Mouse (Mus musculus): ENCODE data around the gene Ppp1r12a.

GRCm38 (mm10) chr10:108298261-108298660 lies 136.3 kb downstream of the Ppp1r12a start:
- no peak for TF ChIP-seq POLR2A (IDR thresholded peaks at IDR 0.05; ENCODE audit: insufficient read depth, low read depth, low read length)
- no peak for TF ChIP-seq CTCF (IDR thresholded peaks at IDR 0.05)
- no peak for TF ChIP-seq EP300 (IDR thresholded peaks at IDR 0.05; ENCODE audit: insufficient read depth, low read depth, low read length)
